Mouse (Mus musculus): ENCODE results near the gene Vasp.

DNA sequence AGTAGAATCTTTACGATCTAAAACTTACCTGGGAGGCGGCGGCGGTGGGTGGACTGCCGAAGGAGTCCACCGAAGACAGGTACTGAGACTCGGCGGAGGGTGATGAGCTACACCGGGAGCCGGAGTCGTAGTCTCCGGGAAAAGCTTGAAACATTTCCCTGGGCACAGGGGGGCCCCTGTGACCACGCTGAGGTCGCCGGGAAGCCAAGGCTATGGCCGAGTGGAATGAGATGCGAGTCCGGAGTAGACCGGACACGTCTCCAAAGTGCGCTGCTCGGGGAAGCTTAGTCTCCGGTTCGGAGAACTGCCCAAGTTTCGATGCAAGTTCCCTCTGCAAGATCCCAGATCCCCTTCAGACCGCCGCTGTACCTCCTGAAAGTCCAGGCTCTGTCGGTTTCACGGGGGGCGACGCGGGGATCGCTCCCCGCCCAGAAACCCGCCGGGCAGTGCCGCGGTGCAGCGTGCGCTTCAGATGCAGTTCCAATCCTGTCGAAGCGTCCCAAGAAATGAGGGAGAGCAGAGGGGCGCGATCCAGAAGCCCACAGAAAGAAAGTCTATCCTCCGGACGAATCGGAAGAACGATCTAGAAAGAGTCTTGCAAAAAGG, 37.8 kb upstream of the Vasp start:
- TF ChIP-seq USF1 (IDR thresholded peaks at IDR 0.05; ENCODE audit: low read depth) (no peak), POLR2A (IDR thresholded peaks at IDR 0.05; ENCODE audit: insufficient read length, low read depth) (no peak)

Data from myocyte (in vitro differentiated cells).